Mouse (Mus musculus) heart, adult 2 months (tissue): ENCODE results near the gene Chil1. TPM values are rescaled to one million over a fixed set of nuclear protein-coding genes. Genes with fewer than 3 reads are reported as not detected.
A peak's percentile ranks its signal among the peaks of the same experiment; 100 is the strongest.

Source experiments
- DNase-seq, 2 experiments: peaks; one replicate each; pipeline ENCODE4 v3.0.0; 2021
- H3K27ac ChIP-seq: fragments of 200-600 bp; 2 replicates; pipeline ENCODE4 v1.8.1; 2022
- H3K27me3 ChIP-seq: fragments of 200-500 bp; 2 replicates; pipeline ENCODE4 v1.6.1; 2012; ENCODE audit warnings: mild to moderate bottlenecking, low read length, inconsistent platforms, mixed read lengths; ENCODE audit not compliant: control insufficient read depth, insufficient read depth
- H3K36me3 ChIP-seq: fragments of 200-500 bp; 2 replicates; pipeline ENCODE4 v1.6.1; 2012; ENCODE audit warnings: low read length, inconsistent platforms; ENCODE audit not compliant: control insufficient read depth, insufficient read depth
- H3K4me1 ChIP-seq: fragments of 200-500 bp; 2 replicates; pipeline ENCODE4 v1.6.1; 2011; ENCODE audit warnings: low read length; ENCODE audit not compliant: control insufficient read depth, insufficient read depth
- H3K4me3 ChIP-seq: fragments of 200-600 bp; 2 replicates; pipeline ENCODE4 v1.8.1; 2022
- H3K79me2 ChIP-seq: fragments of 200-500 bp; replicated peaks from 2 replicates; pipeline ENCODE4 v1.6.1; 2012; ENCODE audit warnings: mild to moderate bottlenecking, inconsistent platforms, low read length, moderate library complexity, mixed read lengths; ENCODE audit not compliant: control insufficient read depth, insufficient read depth
- H3K9ac ChIP-seq: fragments of 200-500 bp; 2 replicates; pipeline ENCODE4 v1.6.1; 2012; ENCODE audit warnings: low read depth, mild to moderate bottlenecking, control low read depth, inconsistent platforms, low read length, mixed read lengths
- CTCF ChIP-seq: fragments of 200-600 bp; IDR thresholded peaks from 2 replicates; pipeline ENCODE4 v1.8.1; 2022; ENCODE audit warnings: antibody characterized with exemption, mild to moderate bottlenecking, moderate library complexity
- EP300 ChIP-seq: fragments of 200-500 bp; IDR thresholded peaks from 2 replicates; pipeline ENCODE4 v1.6.1; 2011; ENCODE audit warnings: low read depth, low read length, control low read depth; ENCODE audit not compliant: insufficient read depth
- POLR2A ChIP-seq: fragments of 200-500 bp; IDR thresholded peaks from 2 replicates; pipeline ENCODE4 v1.6.1; 2011; ENCODE audit warnings: mild to moderate bottlenecking, low read depth, low read length, control low read depth; ENCODE audit not compliant: insufficient read depth
- WGBS: fragments of 180-500 bp; shearing (Covaris S2); methylation state at CpG from one replicate; pipeline ENCODE4 v1.1.7; 2018; 5-methylcytosine and 5-hydroxymethylcytosine counted together
- intact Hi-C: fragments of 180-260 bp; cut with DNase I; formaldehyde crosslinking; loops from one replicate; pipeline ENCODE4 v1.15.1; 2025
- polyA plus RNA-seq: library from polyadenylated mRNA; depleted of rRNA; stranded (reverse); fragments of >200 nt; gene quantifications from 2 replicates; pipeline ENCODE4 v1.2.3, GENCODE M21; 2012
- total RNA-seq, 2 experiments: library from RNA; stranded (reverse); gene quantifications; 2 replicates each; pipeline ENCODE4 v1.2.3; 2021

The Chil1 gene
- total and polyA plus RNA-seq, 3 experiments: 0.94 to 2.7 (median 0.96) TPM

GRCm38 (mm10) chr1:134226739-134227138 lies 44.8 kb downstream of the Chil1 start:
- WGBS: 71% methylated on average over 8 of the region's 8 CpGs
- Histone ChIP-seq H3K4me1 (peaks cover 11% of the 10 kb centered on the region), H3K4me3 (no peak overlapping the region), H3K36me3 (no peaks in the 10 kb centered on the region), H3K79me2 (no peaks in the 10 kb centered on the region), H3K27me3 (no peaks in the 10 kb centered on the region), H3K27ac (no peak overlapping the region), H3K9ac (no peak overlapping the region)
- no peak for TF ChIP-seq CTCF
- no peak for TF ChIP-seq POLR2A
- no peak for TF ChIP-seq EP300
- intact Hi-C loops: no loop called here
- no peak for DNase-seq

- H3K9ac ChIP-seq: no peak overlapping the region
These were observed 48.0 kb downstream of the Chil1 start for GRCm38 (mm10) chr1:134229806-134230575.

GRCm38 (mm10) chr1:134230638-134231228 lies 48.8 kb downstream of the Chil1 start:
- TF ChIP-seq EP300 (no peak), CTCF (no peak), POLR2A (no peak)
- intact Hi-C loops: loop anchor here (10.0 kb wide), 1 partner anchor 176 kb away; no protein-coding TSS in a partner anchor
- Histone ChIP-seq H3K36me3 (no peaks in the 10 kb centered on the region), H3K9ac (no peak overlapping the region), H3K27ac (peak overlapping the region; percentile 38), H3K4me1 (peaks cover 10% of the 10 kb centered on the region), H3K27me3 (no peaks in the 10 kb centered on the region; the same call in 1 of the 2 replicates), H3K4me3 (no peak overlapping the region), H3K79me2 (no peaks in the 10 kb centered on the region)
- 65% methylated on average over 10 of the region's 10 CpGs for WGBS
- peak in 1 of 2 experiments; percentile 29 for DNase-seq

More at GRCm38 (mm10) chr1:134229806-134230575, 48.0 kb downstream of the Chil1 start:
- Histone ChIP-seq H3K79me2 (no peaks in the 10 kb centered on the region), H3K4me3 (no peak overlapping the region), H3K36me3 (no peaks in the 10 kb centered on the region), H3K27me3 (no peaks in the 10 kb centered on the region; the same call in 1 of the 2 replicates), H3K27ac (peak overlapping the region; percentile 38), H3K4me1 (peaks cover 8% of the 10 kb centered on the region)
- DNase-seq: peak in 1 of 2 experiments; percentile 35
- 57% methylated on average over 5 of the region's 5 CpGs for WGBS
- intact Hi-C loops: loop anchor here (10.0 kb wide), 1 partner anchor 175 kb away; no protein-coding TSS in a partner anchor
- TF ChIP-seq POLR2A (no peak), EP300 (no peak), CTCF (no peak)

- no peaks in the 10 kb centered on the region; the same call in 1 of the 2 replicates for H3K27me3 ChIP-seq
- no peak overlapping the region for H3K9ac ChIP-seq
- TF ChIP-seq EP300 (peak; percentile 74; the same call in 1 of the 2 replicates), POLR2A (no peak)
- peak; percentile 35 to 65 for DNase-seq
- intact Hi-C loops: loop anchor here (10.0 kb wide), 1 partner anchor 176 kb away; no protein-coding TSS in a partner anchor
- WGBS: 69% methylated on average over 3 of the region's 3 CpGs
- H3K36me3 ChIP-seq: no peaks in the 10 kb centered on the region
- no peak overlapping the region for H3K4me3 ChIP-seq
- H3K4me1 ChIP-seq: peaks cover 12% of the 10 kb centered on the region
- peak overlapping the region; percentile 73 for H3K27ac ChIP-seq
- no peaks in the 10 kb centered on the region for H3K79me2 ChIP-seq
These were observed 49.3 kb downstream of the Chil1 start for GRCm38 (mm10) chr1:134231270-134231669.

GRCm38 (mm10) chr1:134231681-134232080 lies 49.7 kb downstream of the Chil1 start:
- peaks cover 12% of the 10 kb centered on the region for H3K4me1 ChIP-seq
- no peaks in the 10 kb centered on the region; the same call in 1 of the 2 replicates for H3K27me3 ChIP-seq
- no peaks in the 10 kb centered on the region for H3K79me2 ChIP-seq
- intact Hi-C loops: loop anchor here (10.0 kb wide), 1 partner anchor 177 kb away; no protein-coding TSS in a partner anchor
- 74% methylated on average over 3 of the region's 3 CpGs for WGBS
- no peak overlapping the region for H3K4me3 ChIP-seq
- no peak for DNase-seq
- H3K27ac ChIP-seq: peak overlapping the region; percentile 73
- H3K36me3 ChIP-seq: no peaks in the 10 kb centered on the region
- no peak overlapping the region for H3K9ac ChIP-seq
- TF ChIP-seq EP300 (no peak), CTCF (no peak), POLR2A (no peak)
